Mouse (Mus musculus) kidney, postnatal 14 days (tissue): ENCODE measurements around the gene AI481877.

Source experiments
- DNase-seq: peaks from one replicate; pipeline ENCODE4 v3.0.0; 2022; ENCODE audit warnings: mixed read lengths

Gene AI481877

DNA sequence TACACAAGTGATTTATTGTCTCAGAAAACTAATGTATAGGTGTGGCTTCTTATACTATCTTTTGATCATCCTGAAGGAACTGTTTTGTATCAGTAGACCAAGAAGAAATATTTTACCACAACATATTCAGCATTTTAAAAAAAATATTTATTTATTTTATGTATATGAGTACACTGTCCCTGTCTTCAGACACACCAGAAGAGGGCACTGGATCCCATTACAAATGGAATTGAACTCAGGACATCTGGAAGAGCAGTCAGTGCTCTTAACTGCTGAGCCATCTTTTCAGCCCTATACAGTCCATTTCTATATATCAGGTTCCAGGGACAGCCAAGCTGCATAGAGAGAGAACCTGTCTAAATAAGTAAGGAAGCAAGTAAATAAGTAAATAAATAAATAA is 15.2 kb downstream of the AI481877 start:
- no peak for DNase-seq

DNA sequence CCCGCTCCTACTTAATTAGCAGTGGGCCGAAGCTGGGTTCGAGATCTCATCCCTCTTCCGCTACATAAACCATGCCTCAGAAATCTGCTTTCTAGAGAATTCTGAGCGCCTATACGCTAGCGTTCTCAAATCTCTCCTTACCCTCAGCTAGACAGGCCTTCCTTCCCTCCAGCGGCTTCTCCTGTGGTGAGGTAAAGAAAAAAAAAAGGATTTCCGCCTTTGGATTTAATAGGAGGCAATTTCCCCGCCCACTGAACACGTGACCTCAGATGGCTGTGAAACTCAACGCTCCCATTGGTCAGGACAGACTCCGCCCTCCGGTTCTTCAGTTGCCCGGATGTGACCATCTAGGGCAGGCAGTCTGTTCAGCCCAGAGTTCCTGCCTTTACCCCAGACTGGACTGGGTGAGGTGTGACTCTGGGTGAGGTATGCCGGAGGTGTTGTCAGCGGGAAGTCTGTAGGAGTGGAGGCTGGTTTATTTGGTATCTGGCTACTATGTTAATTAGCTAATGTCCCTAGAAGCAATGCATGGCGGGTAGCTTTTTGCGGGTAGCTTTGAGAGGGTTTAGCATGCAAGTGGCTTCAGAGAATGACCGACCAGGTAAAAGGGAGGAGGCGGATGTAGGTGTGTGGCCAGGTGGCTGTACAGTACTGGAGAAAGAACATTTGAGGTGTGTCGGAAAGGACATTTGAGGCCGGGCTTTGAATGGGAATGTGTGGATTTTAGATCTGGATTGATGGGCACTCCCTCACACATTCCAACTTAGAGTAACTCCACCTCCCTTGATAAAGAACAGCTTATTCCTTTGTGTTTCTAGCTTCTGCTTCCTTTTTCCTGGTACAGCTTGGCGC is 20.9 kb downstream of the AI481877 start:
- DNase-seq = no peak

DNA sequence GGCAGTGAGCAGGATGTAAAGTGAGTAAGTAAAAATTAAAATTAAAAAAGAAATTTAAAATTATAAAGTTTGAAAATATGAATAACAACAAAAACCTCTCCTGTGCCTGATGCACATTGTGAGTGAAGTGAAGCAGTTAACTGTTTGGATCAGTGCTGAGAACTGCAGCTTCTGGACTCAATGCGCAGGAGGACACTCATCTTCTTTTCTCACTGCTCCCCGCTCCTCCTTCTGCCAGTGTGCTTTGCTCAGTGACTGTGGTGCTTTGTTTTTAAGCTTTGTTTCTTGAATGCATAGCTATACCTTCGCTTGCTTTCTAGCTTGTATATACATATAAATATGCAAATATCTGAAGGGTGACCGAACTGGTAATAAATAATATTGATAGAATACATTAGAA is 30.1 kb downstream of the AI481877 start:
- DNase-seq = no peak

DNA sequence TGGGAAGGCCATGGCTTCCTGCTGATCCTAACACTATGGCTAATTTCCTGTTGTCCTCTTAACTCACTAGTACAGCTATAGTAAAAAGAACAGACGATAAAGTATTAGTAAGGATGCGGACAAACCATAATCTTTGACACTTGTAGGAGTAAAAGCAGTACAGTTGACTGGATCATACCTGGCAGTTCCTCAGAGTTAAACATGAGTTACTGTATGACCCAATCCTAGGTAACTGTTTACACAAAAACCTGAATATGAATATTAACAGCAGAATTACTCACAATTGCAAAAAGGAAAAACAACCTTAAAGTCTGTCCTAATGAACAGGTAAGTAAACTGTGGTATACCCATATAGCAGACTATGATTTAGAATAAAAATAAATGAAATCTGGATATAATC is 30.9 kb downstream of the AI481877 start:
- no peak for DNase-seq

DNA sequence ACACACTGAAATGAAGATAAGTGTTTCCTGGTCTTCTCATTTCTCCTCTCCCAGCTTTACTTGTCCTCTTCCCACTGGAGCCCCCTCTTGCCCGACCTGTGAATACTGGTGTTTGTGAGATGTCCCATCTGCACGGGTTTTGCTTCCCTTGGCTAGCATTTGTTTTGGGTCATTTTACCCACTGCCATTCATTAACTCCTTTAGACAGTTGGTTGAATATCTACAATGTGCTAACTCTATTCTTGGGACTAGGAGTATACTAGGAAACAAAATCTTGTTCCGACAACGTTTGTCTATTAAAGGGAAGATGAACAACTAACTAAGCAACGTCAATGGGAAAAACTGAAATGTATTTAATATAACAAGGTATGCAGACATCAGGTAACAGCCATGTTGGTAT is 32.1 kb downstream of the AI481877 start:
- DNase-seq = no peak

DNA sequence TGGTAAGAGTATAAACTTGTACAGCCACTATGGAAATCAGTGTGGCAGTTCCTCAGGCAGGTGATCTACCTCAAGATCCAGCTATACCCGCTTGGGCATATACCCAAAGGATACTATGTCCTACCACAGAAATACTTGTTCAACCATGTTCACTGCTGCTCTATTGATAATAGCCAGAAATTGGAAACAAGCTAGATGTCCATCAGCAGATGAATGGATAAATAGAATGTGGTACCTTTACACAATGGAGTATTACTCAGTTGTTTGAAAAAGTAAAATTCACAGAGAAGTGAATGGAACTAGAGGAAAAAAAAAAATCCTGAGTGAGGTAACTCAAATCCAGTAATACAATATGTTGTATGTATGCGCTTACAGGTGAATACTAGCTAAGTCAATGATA is 34.6 kb downstream of the AI481877 start:
- no peak for DNase-seq

DNA sequence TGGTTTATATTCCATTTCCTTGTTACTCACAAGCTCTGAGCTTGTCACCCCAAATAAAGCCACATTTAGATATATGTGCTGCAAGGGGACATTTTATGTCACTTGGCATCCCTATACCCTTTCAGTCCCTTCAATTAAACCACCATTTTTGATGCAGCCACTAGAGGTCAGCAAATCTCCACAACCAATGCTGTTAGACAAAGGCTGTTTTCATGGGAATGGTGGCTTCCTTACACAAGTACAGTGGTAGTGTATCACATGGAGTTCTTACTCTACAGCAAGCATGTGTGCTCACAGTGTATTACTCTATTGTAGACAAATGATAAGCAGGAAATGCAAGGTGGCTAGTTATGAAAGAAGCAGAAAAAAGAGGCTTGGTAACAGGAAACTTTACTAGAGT is 42.4 kb downstream of the AI481877 start:
- DNase-seq = peak; percentile 85

DNA sequence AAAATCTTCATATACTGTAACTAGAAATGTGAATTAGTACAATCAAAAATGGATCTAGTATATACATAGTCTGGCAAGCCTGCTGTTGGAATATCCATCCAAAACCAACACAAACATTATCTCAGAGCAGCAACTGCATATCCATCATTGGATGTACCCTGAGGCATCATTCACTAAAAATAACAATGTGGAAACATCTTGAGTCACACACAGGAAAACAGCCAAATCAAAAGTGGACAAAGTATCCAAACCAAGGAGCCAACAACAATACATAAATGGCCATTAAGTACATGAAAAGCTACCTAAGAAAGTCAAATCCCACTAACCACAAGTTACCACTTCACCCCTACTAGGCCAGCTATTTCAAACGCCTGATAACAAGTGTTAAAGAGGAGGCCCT is 49.4 kb downstream of the AI481877 start:
- no peak for DNase-seq

DNA sequence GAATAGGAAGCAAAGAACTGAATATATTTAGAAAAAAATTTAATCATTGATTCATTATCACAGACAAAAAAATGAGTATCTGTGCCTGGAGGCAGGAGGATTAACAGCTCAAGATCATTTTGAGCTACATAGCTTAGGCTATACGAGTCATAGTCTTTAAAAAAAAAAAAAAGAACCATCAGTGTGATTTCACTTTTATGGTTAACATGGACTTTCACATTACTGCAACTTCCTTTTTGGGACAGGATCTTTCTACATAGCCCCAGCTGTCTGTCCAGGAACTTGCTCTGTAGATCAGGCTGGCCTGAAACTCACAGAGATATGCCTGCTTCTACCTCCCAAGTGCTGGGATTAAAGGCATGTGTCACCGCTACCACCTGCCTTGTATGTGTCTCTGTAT is 55.4 kb downstream of the AI481877 start:
- no peak for DNase-seq

DNA sequence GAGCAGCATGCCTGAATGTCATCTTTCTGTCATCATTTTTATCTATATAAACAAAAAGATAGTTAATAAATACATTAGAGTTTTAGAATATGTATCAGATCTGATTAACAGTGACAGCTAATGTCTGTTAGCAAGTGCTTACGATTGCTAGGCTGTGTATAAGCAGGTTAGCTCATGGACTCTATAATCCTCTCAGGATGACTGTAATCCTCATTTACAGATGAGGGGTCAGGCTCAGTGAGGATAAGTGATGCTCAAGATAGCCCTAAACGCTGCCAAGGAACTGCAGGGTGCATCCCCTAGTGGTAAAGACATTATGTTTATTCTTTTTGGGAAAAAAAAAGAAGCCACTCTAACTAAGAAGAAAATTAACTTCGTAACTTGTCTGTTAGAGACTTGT is 69.5 kb downstream of the AI481877 start:
- DNase-seq = no peak

DNA sequence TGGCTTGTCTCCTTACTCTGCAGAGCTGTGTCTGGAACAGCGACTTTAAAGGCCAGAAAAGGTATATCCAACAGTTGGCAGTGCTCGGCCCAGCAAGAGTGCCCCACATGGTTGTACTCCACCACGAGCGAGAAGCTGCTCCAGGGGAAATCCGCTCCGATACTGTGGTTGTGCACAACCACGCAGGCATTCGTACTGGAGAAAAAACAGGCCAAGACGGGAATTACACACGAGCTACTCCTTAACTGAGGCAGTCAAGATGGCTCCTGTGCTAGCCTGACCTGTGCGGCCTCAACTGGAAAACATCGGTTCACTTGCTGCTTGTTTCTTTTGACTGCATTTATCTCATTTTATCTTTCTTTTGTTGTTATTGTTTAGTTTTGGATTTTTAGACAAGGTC is 76.3 kb downstream of the AI481877 start:
- DNase-seq = no peak

DNA sequence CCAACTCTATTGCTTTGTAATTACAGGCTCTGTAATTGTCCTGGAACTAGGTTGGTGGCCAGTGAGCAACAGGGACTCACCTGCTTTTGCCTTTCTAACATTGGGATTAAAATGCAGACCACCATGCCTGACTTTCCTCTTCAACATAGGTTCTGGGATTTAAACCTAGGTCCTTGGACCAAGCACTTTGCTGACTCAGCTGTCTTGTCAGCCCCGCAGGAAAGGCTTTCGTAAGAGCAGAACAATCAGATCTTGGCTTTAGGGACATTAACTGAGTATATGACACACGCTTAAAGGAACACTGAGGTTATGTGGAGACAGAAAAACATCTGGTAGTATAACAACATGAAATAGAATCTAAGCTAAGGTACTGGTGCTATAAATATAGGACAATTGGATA is 80.9 kb downstream of the AI481877 start:
- DNase-seq = no peak

DNA sequence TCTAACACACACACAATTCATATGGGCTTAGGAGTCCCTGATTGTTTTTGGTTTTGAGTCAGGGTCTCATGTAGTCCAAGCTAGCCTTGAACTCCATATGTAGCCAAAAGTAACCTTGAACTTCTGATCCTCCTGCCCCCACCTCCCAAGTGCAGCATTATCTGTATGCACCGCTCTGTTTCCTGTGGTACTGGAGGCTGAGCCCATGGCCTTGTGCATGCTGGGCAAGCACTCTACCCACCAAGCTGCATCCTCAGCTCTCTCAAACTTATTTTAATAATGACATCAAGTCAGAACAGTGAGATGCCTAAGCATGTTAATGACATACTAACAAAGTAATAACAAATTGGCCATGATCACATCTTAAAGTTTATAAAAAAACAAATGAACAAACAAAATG is 87.7 kb downstream of the AI481877 start:
- no peak for DNase-seq

DNA sequence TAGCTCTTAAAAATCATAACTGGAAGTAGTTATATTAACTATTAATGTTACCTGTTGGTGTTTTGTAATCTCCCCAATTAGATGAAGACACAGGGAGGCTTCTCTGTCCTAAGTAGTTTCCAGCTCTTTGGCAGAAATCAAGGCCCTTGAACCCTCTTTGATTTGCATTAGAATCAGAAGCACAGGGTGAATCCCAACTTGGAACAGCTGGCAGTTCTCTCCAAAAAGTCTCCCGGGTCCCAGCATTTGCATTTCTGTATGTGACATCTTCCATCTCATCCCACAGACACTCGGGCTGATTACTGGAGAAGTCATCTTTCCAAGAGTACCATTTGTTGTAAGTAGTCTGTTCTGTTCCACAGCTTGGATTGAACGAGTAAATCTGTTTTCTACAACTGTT is 91.6 kb downstream of the AI481877 start:
- DNase-seq = no peak

DNA sequence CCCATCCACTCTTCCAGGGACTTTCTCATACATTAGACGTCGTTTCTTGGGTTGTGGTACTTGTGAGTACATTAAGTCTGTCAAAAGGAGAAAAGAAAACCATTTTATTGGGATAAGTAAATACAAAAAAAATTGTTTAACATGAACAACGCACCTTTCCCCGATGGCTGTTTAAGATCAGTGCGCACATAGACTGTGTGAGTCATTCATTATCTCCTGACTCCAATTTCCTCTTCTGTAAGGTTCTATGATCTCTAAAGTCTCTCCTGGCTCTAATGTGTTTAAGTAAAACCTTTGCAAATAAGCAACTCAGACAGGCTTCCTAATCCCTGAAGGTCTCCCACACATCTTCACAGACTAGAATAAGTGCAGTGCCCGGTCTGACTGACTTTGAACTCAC is 94.9 kb downstream of the AI481877 start:
- DNase-seq = no peak

DNA sequence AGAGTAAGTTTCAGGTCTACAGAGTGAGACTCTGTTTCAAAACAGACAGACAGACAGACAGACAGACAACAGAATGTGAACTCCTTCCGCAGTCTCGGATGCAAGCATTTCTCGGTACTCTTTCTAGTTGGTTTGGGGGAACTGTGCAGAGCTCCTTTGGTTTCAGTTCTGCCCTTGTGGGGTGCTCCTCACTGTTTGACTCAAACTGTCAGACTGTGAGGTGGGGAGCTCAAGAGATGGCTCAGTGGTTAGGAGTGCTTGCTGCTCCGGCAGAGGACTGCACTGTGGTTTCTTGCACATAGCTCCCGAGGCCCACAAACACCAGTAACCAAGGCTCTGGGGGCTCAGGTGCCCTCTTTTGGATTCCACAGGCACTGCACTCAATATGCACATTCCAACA is 95.7 kb downstream of the AI481877 start:
- no peak for DNase-seq

DNA sequence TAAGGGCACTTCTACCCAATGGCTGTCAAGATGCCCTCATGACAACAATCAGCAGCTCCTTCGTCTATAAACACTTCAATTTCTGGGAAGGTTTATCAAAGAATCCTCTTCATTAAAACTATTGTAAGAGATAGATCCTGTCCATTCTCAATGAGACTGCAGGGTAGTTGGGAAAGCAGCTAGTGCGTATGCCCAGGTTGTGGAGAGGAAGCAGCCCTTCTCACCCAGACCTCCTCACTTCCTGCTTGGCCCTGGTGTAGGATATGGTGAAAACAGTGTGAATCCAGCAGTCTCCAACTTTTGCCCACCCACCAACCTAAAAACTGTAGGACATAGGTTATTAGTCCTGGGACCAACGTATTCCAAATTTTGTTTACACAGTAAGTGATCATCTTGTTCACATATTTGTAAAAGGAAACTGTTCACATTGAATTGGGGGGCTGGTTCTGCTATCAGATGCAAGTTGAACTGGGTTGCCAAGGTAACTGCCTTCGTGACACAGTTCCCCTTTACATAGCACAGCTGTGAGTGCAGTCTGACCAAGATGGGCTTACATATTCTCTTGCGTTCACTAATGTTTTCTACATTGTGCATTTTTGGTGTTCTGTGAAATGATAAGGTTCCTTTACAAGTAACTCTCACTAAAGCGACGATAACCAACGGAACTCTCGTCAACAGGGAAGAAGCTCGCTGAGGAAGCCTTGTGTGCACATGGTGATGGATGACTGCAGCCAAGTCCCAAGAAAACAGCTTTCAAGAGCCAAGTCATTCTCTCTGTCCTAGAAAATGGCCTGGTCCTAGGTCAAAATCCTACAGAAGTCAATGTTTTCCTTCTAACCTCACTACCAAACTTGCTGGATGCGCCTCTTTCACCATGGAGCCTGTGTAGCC is 98.1 kb downstream of the AI481877 start:
- no peak for DNase-seq

DNA sequence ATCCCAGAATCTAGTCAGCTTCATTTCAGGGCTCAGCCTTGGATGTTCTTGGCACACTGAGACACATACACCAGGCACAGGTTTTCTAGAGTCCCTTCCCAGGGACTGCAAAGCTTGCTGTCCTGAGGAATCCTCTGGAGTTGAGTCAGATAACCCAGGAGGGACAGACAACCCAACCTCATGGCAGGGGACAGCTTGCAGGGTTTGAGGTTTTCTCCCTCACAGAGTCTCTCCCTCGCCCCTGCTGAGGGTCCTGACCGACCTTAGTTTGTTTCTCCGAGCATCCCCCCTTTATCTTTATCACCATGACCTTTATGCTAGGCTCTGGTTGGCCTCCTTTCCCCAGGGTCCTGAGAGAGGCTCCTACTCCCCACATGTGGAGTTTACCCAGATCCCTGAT is 101.3 kb downstream of the AI481877 start:
- DNase-seq = no peak

DNA sequence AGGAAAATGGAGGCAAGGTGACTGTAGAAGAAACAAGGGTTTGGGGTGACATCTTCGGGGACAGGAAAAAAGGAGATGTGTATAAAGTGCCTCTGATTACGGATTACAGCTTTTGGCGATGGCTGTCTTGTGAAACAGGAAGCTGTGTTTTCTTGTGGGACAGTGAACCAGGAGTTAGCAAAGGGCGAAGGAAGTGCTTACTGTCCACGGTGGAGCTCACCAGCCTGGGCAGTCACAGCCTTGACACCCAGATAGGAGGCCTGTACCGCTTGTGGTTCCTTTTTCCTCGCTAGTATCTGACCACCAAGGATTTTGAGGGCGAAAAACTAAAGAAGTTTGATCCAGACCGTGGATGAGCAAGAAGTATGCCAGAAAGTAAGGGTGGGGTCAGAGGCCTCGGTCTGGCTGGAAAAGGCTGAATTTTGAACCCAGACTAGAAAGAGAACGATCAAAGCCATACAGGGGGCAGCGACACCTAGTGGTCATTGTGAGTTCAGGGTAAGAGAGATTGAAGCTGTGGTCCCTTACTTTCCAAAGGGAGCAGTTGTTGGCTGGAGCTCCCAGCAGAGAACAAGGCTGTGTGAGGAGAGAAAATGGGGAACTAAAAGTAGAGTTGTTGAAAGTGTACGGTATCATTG is 102.2 kb downstream of the AI481877 start:
- peak; percentile 72 for DNase-seq

DNA sequence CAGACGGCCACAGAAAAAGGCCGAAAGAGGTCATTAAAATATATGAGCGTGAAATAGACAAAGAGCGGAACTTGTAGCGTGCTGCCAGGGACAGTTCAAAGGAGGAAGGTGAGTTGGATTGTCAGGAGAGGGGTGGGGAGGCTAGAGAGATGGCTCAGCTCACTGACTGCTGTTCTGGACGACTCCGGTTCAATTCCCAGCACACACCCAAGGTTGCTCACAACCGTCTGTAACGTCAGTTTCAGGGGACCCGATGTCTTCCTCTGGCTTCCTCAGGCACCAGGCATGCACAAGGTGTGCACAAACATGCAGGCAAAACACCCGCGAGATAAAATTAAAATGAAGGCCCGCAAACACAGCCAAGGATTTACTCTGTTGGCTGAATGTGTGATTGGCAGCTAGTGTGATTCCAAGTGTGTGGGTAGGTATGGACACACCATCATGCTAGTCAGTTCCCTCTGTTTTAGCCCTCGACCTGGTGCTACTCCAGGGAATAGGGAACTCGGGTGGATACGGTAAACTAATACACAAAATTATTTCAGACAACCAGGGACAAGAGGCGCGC is 102.9 kb downstream of the AI481877 start:
- no peak for DNase-seq

DNA sequence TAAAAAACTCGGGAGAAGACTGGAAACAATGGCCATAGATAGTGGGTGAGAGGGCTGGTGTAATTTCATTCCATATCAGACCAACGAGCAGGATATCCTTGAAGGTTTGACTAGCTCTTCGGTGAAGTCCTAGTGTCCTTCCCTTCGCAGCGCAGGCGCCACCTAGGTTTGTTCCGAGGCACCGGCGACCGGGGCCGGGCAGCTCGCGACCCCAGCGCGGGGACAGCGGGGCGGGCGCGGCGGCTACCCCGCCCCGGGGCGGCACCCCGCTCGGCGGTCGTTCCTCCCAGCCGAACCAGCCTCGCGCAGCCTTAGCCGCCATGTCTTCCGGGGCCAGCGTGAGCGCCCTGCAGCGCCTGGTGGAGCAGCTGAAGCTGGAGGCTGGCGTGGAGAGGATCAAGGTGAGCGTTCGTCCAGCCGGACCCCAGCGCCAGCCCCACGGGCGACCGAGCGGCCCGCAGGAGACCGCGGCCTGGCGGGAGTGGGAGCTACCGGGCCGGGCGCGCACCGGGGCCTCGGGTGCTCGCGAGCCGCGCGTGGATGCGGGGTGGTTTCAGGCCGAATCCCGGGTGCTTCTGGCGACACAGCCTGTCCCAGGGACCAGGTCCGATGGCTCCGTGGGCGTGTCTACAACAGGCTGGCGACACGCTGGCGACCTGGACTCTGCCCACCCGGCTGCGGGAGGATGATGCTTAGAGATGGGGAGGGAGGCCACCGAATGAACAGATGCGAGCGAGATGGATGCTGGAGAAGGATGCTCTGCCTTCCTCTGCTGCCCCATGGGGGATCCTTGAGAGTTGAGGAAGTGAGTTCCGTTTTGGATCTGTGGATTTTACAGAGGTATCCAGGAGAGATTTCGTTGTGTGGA is 103.6 kb downstream of the AI481877 start, which contains the start of gene Gng10:
Gng10 (plus strand) TSS at position 171 of the 868 bp plus-strand sequence.
- DNase-seq = peak; percentile 81

DNA sequence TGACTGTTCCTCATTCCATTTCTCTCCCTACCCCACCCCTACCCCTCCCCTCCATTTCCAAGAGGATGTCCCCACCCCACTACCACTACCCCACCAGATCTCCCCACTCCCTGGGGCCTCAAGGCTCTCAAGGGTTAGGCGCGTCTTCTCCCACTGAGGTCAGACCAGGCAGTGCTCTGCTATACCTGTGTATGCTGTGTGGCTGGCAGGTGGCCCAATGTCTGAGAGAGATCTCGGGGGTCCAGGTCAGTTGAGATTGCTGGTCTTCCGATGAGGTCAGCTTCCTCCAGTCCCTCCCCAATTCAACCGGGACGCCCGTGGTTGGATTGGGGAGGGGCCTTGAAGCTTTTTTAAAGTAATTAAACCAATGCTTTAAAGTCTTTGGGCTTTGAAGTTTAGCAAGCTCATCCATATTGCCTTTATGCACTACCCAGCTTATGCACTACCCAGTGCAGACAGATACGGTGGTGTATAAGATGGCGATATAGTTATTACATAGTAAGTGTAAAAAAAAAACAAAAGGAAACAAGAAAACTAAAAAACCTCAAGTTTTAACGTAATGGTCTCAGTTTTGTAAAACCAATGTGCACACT is 104.4 kb downstream of the AI481877 start:
- no peak for DNase-seq
